Mouse (Mus musculus) gonadal fat pad, adult 2 months (tissue): Measurements from ENCODE around the gene Caln1. TPM values are rescaled to one million over a fixed set of nuclear protein-coding genes. Genes with fewer than 3 reads are reported as not detected.

Experiments
- DNase-seq: peaks from one replicate; pipeline ENCODE4 v3.0.0-alpha.2; 2012; ENCODE audit warnings: low read depth
- polyA plus RNA-seq: library from polyadenylated mRNA; depleted of rRNA; stranded (reverse); fragments of >200 nt; gene quantifications from 2 replicates; pipeline ENCODE4 v1.2.3, GENCODE M21; 2012

Gene Caln1
- polyA plus RNA-seq, 1 experiment = 0.12 TPM

GRCm38 (mm10) chr5:130811966-130812365 lies 442.7 kb downstream of the Caln1 start:
- no peak for DNase-seq

GRCm38 (mm10) chr5:130812556-130812955 lies 443.3 kb downstream of the Caln1 start:
- DNase-seq = no peak

GRCm38 (mm10) chr5:130813089-130813488 lies 443.8 kb downstream of the Caln1 start:
- no peak for DNase-seq

DNA sequence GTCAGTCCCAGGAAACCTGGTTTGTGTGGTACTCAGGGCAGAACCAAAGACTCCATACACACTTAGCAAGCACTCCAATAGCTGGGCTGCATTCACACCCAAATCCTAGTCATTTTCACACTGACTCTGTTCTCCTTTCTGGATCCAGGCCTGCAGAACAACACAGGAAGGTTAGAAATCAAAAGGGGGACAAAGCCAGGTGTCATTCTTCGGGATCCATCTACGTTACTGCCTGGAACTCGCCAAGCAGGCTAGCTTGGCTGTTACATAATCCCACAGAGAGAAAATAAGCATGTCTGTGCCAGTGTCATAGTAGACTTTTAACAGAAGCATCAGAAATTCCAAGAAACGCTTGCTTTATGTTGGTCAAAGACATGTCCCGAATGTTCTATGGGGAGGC lies 446.1 kb downstream of the Caln1 start:
- DNase-seq = no peak

DNA sequence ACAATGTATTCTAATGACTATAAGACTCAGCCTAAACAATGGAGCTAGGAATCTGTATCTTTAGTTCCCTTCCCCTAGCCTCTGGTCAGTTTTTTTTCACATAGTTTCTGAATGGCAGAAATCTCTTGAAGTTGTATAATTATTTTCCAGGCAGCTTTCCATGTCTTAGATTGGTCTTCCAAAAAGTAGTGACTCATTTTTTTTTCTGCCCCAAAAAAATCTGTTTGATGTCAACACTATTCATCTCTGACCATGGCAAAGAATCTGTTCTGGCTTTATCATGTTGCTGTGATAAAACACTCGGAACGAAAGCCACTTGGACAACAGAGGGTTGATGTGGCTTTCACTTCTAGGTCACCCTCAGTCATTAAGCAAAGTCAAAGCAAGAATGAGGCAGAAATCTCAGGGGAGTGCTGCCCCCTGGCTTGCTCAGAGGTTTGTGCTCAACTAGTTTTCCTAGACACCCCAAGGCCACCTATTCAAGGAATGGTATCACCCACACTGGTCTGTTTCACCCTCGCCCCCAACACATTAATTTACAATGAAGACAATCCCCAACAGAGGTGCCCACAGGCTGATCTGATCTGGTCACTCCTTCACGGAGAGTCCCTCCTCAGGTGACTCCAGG lies 450.9 kb downstream of the Caln1 start:
- DNase-seq = no peak

GRCm38 (mm10) chr5:130820661-130821060 lies 451.4 kb downstream of the Caln1 start:
- DNase-seq = no peak

DNA sequence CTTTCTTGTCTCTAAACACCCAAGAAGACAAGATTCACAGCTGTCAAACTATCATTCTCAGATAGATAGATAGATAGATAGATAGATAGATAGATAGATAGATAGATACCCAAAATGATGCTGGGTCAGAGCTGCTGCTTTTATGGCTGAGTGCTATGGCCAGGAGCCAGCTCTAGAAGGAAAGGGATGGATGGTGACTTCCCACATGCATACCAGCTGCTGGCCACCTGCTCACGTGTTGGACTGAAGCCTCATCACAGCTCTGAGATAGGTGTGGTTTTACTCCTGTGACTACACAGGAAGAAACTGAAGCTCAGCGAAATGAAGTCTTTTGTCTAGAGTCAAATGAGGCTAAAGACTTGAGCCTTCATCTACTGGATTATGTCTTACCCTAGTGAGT lies 456.5 kb downstream of the Caln1 start:
- no peak for DNase-seq

DNA sequence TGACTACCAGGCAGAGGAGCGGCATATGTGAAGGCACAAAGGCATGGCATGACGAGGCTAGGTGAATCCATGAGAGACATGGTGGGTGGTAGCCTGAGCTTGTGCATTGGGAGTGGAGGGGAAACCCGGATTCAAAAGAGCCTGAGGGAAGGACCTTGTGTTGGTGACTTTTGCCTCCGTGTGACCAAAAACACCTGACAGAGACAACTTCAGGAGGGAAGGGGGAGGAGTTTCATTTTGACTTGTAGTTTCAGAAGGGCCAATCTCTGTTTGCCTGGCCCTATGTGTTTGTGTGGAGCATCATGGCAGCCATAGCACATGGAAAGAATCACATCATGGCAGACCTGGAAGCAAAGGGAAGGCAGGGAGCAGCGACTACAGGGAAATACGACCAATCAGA lies 479.3 kb downstream of the Caln1 start:
- no peak for DNase-seq

- no peak for DNase-seq
Observed at GRCm38 (mm10) chr5:130849610-130850009, 480.4 kb downstream of the Caln1 start.

DNA sequence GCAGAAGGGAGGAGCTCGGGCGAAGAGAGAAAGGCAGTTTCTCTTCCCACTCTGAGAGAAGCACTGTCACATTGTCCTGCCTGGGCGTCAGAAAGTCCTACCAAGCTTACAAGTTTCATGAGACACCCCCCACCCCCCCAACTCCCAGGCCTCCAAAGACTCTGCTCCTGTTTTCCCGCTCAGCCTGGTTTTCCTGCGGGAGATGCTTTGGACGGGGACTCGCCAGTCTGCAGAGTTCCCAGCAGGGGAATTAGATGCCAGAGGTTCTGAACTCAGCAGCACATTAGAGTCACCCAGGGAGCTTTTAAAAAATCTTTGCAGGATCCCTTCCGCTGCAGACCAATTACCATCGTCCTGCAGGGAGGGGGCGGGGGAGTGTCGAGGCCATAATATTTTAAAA lies 482.9 kb downstream of the Caln1 start:
- DNase-seq = no peak

- peak; percentile 1 for DNase-seq
Observed at GRCm38 (mm10) chr5:130853371-130853770, 484.1 kb downstream of the Caln1 start.

DNA sequence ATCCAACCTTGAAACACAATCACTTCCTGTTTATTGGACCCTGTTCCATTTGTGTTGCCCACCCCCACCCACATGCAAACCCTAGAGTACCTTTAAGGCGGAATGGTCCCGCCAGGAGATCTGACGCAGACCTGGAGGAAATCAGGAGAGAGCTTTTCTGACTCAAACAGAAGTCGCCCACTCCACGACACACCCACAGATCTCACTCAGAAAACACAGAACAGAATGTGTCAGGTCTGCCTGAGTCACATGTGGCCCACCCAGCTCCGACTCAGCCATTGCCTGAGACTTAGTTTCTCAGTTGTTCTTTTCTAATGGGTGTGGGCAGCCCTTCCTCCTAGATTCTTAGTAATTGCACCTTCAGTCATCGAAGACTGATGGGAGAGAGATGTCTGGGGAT lies 485.2 kb downstream of the Caln1 start:
- DNase-seq = no peak

GRCm38 (mm10) chr5:130858148-130858547 lies 488.9 kb downstream of the Caln1 start:
- DNase-seq = peak; percentile 1

- no peak for DNase-seq
Observed at GRCm38 (mm10) chr5:130858706-130859105, 489.5 kb downstream of the Caln1 start.

DNA sequence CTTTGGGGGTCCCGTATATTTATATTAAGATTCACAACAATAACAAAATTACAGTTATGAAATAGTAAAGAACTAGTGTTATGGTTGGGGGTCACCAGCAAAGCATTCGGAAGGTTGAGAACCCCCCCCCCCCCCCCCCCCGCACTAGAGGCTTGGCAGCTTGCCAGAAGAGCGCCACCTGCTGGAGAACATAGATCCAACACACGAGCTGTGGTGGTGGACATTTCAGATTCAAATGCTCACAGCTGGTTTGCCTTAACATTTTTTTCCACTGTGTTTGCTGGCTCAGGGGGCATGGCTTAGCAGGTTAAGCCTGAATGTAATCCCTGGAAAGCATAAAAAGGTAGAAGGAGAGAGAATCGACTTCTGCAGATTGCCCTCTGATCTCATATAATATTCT lies 490.5 kb downstream of the Caln1 start:
- no peak for DNase-seq

DNA sequence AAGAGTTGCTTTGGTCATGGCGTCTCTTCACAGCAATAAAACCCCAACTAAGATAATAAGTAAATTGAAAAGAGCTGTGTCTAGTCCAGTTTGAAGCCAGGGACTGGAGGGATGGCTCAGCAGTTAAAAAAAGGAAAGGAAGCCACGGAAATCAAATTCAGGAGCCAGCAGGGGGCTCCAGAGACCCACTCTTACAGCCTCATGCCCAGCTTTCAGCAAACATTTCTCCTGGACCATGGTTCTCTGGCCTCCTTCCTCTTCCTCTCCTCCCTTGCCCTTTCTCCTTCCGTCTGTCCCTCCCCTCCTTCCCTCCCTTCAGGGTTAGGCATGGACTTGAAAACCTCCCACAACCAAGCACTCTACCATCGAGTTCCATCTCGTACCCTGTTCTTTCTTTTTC lies 493.0 kb downstream of the Caln1 start:
- no peak for DNase-seq

GRCm38 (mm10) chr5:130869869-130870268 lies 500.6 kb downstream of the Caln1 start:
- no peak for DNase-seq

- no peak for DNase-seq
Observed at GRCm38 (mm10) chr5:130871086-130871485, 501.8 kb downstream of the Caln1 start.

DNA sequence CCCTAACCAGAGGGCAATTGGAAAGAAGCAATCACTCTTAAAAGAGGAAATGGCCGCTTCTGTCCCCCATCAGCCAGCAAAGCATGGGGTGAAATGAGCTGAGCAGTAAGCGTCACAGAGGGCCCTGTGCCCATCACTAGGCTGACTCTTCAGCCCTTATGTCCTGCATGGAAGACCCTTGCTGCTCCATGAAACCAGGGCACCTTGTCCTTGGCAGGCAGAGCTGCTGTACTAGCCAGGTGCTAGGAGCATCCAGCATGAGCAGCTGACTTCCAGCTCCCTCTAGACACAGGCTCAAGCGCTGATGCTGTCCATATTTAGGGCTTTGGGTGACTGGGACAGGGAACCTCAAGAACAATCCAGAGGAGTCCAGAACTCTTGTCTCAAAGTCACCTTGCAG lies 506.1 kb downstream of the Caln1 start:
- no peak for DNase-seq

GRCm38 (mm10) chr5:130880331-130880730 lies 511.1 kb downstream of the Caln1 start:
- no peak for DNase-seq

DNA sequence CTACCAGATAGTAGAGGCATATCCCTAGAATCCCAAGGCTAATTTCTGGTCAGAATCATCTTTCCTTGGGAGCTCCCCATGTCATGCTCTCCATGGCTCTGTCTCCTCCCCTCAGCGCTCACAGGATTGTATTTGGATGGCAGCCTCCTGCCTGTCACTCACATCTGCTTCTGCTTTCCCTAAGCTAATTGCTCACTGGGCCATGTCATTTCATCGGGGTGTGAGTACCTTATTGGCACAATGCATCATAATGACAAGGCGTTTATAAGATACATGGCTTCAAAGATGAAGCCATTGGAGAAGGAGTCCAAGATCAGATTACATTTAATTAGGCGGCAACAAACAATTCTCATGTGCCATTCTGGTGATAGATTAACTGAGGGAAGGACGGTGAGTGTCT lies 522.5 kb downstream of the Caln1 start:
- DNase-seq = no peak

DNA sequence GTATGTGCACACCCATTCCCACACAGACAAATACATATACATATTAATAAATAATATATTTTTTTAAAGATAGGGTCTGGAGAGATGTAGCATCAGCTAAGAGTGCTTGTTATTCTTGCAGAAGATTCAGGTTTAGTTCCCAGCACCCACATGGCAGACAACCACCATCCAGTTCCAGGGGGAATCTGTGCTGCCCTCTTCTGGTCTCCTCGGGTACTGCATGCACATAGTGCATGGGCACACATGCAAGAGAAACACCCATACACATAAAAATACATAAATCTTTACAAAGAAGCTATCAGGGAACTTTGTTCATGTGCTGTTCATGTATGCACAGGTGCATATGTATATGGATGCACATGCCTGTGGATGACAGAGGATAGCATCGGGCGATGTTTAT lies 526.7 kb downstream of the Caln1 start:
- no peak for DNase-seq
